Mouse (Mus musculus): ENCODE results near the gene Klf12.

DNA sequence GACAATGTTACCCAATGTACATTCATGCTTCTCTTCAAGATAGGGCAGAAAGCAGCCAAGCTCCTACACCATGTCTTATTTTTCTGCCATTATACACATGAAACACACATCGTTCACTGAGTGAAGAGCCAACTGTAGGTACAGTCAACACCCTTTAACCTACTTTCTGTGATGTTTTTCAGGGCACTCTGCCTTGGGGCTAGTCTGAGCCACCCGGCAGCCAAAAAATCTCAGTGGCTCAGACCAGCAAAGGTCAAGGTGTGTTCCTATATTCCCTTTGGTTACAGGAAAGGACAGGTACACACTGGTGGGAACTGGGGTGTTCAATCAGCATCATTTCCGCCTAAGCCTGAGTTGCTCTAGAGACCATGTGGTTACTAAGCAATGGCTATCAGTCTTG lies 78.3 kb downstream of the Klf12 start:
- TF ChIP-seq BHLHE40 (IDR thresholded peaks at IDR 0.05; ENCODE audit: low read depth, low read length) (no peak), CTCF (conservative IDR thresholded peaks at IDR 0.05 in 1 of 2, IDR thresholded peaks at IDR 0.05 in 1 of 2; ENCODE audit: low read depth in 2 of 2, low read length in 2 of 2) (no peak), E2F4 (IDR thresholded peaks at IDR 0.05; ENCODE audit: insufficient replicate concordance, low read depth, low read length) (no peak), HCFC1 (IDR thresholded peaks at IDR 0.05; ENCODE audit: low read depth, low read length) (no peak), MAX (IDR thresholded peaks at IDR 0.05; ENCODE audit: low read length) (no peak), POLR2A (IDR thresholded peaks at IDR 0.05; ENCODE audit: low read depth, low read length) (no peak), MEF2A (IDR thresholded peaks at IDR 0.05; ENCODE audit: borderline replicate concordance, low read depth, low read length) (no peak), CHD2 (IDR thresholded peaks at IDR 0.05; ENCODE audit: low read length) (no peak), TBP (conservative IDR thresholded peaks at IDR 0.05; ENCODE audit: low read depth, low read length) (no peak), ZC3H11A (IDR thresholded peaks at IDR 0.05; ENCODE audit: low read depth, low read length) (no peak), MXI1 (IDR thresholded peaks at IDR 0.05; ENCODE audit: low read depth, low read length) (no peak), CHD1 (IDR thresholded peaks at IDR 0.05; ENCODE audit: low read depth, low read length) (no peak), USF1 (IDR thresholded peaks at IDR 0.05; ENCODE audit: low read depth, low read length) (no peak), MAZ (IDR thresholded peaks at IDR 0.05; ENCODE audit: low read depth, low read length) (no peak)

Measured in CH12.LX (cell line).